Mouse (Mus musculus) ovary, postnatal 10 days (tissue): Measurements from ENCODE around the gene Nbdy.

Source experiments
- DNase-seq: peaks from one replicate; pipeline ENCODE4 v3.0.0; 2022; ENCODE audit warnings: low spot score

Gene Nbdy

GRCm38 (mm10) chrX:153723110-153723916 lies at the start of gene Nbdy:
Gene Nbdy, plus strand, starts transcription at chrX:153723590.
- DNase-seq = peak; percentile 38

- DNase-seq = no peak
Measured at GRCm38 (mm10) chrX:153695782-153696395, 27.5 kb upstream of the Nbdy start, which contains the start of gene Kctd12b. Gene Kctd12b, minus strand, starts transcription at chrX:153696391.

GRCm38 (mm10) chrX:153700463-153700862 lies 22.9 kb upstream of the Nbdy start:
- DNase-seq = no peak

DNA sequence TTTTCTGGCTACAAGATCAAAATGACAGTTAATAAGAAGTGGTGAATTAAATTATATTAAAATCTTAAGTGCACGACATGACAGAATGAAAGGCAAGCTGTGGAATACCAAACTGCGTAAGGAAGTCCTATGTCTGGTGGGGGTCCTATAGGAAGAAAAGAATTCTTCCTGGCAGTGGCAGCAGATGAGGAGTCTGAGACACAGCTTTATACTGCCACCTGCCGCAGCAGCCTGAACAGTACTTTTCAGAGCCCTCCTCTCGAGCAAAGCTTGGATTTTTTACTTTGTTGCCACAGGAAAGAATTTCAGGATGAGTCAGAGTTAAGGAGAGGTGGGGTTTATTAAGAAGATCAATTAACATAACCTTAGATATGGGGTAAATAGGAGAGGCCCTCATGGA lies 15.7 kb upstream of the Nbdy start:
- no peak for DNase-seq

GRCm38 (mm10) chrX:153716716-153717115 lies 6.7 kb upstream of the Nbdy start:
- no peak for DNase-seq

DNA sequence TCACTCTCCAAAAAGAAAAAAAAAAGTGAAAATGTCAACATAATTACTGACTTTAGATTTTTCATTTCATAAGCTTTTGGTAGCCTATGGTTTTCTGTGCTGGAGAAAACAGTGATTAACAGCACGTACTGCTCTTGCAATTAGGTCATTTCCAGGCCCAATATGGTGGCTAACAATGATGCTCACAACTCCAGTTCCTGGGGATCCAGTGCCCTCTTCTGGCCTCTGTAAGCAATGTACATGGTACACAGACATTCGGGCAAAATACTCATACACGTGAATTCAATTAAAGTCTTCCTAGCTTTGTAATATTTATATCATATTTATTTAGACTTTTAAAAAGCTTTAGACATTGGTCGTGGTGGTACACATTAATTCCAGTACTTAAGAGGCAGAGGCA lies 3.8 kb upstream of the Nbdy start:
- no peak for DNase-seq

DNA sequence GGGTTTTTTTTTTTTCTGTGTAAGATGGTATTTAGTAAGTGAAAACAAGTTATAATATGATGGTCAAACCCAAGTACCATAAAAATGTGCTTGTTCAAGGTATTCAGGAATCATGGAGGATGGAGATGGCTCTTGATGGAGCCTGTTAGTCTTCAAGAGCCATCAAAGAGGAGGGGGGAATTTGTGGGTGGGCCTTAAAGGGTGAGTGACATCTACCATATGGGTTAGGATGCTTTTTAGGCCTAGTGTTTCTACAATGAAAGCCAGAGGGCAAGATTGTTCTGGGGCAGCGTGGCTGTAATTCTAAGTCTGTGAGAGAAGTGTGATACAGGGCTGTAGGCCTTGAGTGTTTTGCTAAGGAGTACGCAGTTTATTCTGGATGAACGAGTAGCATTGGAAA lies 1.0 kb downstream of the Nbdy start:
- no peak for DNase-seq

GRCm38 (mm10) chrX:153735697-153736096 lies 12.3 kb downstream of the Nbdy start:
- DNase-seq = no peak

- DNase-seq = no peak
Measured at GRCm38 (mm10) chrX:153742493-153742892, 19.1 kb downstream of the Nbdy start.

- no peak for DNase-seq
Measured at GRCm38 (mm10) chrX:153749230-153749629, 25.8 kb downstream of the Nbdy start.
